In the genomic region with DNA sequence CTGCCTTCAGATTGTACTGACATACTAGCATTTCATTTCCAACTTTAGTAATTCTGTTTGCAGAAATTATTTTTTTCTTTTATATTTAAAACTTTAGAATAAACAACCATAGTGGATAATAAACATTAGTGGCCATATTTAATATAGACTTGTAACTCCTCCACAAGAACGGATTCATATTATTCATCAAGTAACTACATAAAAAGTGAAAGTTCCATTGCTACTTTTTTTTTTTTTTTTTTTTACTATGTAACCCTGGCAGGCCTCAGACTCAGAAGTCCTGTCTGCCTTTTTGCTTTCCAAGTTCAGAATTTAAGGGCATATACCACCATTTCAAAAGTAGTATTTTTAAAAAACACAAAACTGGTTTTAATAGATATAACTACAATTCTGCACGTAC, we compare ENCODE assay signal across 11 mouse cellular contexts. TPM values are rescaled to one million over a fixed set of nuclear protein-coding genes. Genes with fewer than 3 reads are reported as not detected.
DNase-seq lines count a peak whose midpoint lies in the region; ATAC-seq and TF ChIP-seq lines count a peak whose summit lies in the region.
"Had no signal": no experiment of that assay in that cellular context is flagged by ENCODE, and none has a peak within 500 bp of the region (broad histone marks: within the 10 kb centered on the region; RNA-seq: fewer than 3 reads in every experiment).

No protein-coding gene starts in this region.

- intact Hi-C loops in left cerebral cortex, postnatal 10 days (cut with DNase I), result loop anchor here (5.0 kb wide), 1 partner anchor 72 kb away; no protein-coding TSS in a partner anchor
- intact Hi-C loops in gastrocnemius, postnatal 36 days (cut with DNase I), result loop anchor here (10.0 kb wide), 2 partner anchors 60 to 140 kb away; no protein-coding TSS in a partner anchor

- H3K4me1 ChIP-seq in midbrain, embryonic 10.5 days, result peaks cover 31% of the 10 kb centered on the region
- peaks cover 8% of the 10 kb centered on the region for H3K4me1 ChIP-seq in midbrain, embryonic 11.5 days (ENCODE audit: control insufficient read depth, insufficient read depth, low read length)
- 0 out of 2 replicates have a peak, but pooled peaks cover 6% of the 10 kb centered on the region for H3K4me1 ChIP-seq in embryonic fibroblast, embryonic 13.5 days (ENCODE audit: control insufficient read depth, insufficient read depth, low read length)
- H3K4me1 ChIP-seq in hindbrain, postnatal 0 days (ENCODE audit: insufficient read depth, low read length), result no peaks in the 10 kb centered on the region
- peaks cover 14% of the 10 kb centered on the region for H3K4me1 ChIP-seq in neural tube, embryonic 15.5 days

- 96% methylated on average over 2 of the region's 2 CpGs for WGBS in midbrain, embryonic 10.5 days
- 96% methylated on average over 2 of the region's 2 CpGs for WGBS in midbrain, embryonic 11.5 days
- 77% methylated on average over 2 of the region's 2 CpGs for WGBS in hindbrain, postnatal 0 days
- 83% methylated on average over 2 of the region's 2 CpGs for WGBS in neural tube, embryonic 15.5 days

- no peak for ATAC-seq in midbrain, embryonic 11.5 days (ENCODE audit: low FRiP score)
- no peak for ATAC-seq in hindbrain, postnatal 0 days
- ATAC-seq in neural tube, embryonic 15.5 days (ENCODE audit: low FRiP score), result no peak

- no peak for TF ChIP-seq CTCF in embryonic fibroblast, embryonic 13.5 days (IDR thresholded peaks at IDR 0.05; ENCODE audit: borderline replicate concordance, insufficient read depth, low read length)
- no peak for TF ChIP-seq CTCF in hindbrain, postnatal 0 days (IDR thresholded peaks at IDR 0.05; ENCODE audit: low read depth)

- H3K4me2 ChIP-seq in midbrain, embryonic 11.5 days, result no peak overlapping the region
- H3K4me2 ChIP-seq in hindbrain, postnatal 0 days (ENCODE audit: low read depth, low read length), result peak overlapping the region; percentile 60
- peak overlapping the region; percentile 57 for H3K4me2 ChIP-seq in neural tube, embryonic 15.5 days

- H3K9me3 ChIP-seq in midbrain, embryonic 10.5 days (replicated peaks), result no peaks in the 10 kb centered on the region
- no peaks in the 10 kb centered on the region for H3K9me3 ChIP-seq in midbrain, embryonic 11.5 days (ENCODE audit: control insufficient read depth, low read length)
- no peaks in the 10 kb centered on the region for H3K9me3 ChIP-seq in hindbrain, postnatal 0 days (ENCODE audit: low read length)
- H3K9me3 ChIP-seq in neural tube, embryonic 15.5 days (replicated peaks), result no peaks in the 10 kb centered on the region
- H3K9me3 ChIP-seq: liver, embryonic 15.5 days had no signal

- no peaks in the 10 kb centered on the region for H3K27me3 ChIP-seq in midbrain, embryonic 10.5 days (ENCODE audit: low read depth, poor library complexity, severe bottlenecking)
- no peaks in the 10 kb centered on the region for H3K27me3 ChIP-seq in midbrain, embryonic 11.5 days (ENCODE audit: control insufficient read depth, insufficient read depth, low read length)
- no peaks in the 10 kb centered on the region for H3K27me3 ChIP-seq in hindbrain, postnatal 0 days (ENCODE audit: insufficient read depth, low read length)
- no peaks in the 10 kb centered on the region for H3K27me3 ChIP-seq in neural tube, embryonic 15.5 days (replicated peaks)

- no peak overlapping the region for H3K27ac ChIP-seq in midbrain, embryonic 10.5 days (replicated peaks)
- H3K27ac ChIP-seq in midbrain, embryonic 11.5 days (ENCODE audit: low read depth, low read length), result no peak overlapping the region
- H3K27ac ChIP-seq in embryonic fibroblast, embryonic 13.5 days (ENCODE audit: insufficient read depth, low read length), result no peak overlapping the region
- H3K27ac ChIP-seq in hindbrain, postnatal 0 days, result no peak overlapping the region
- H3K27ac ChIP-seq in neural tube, embryonic 15.5 days (replicated peaks), result no peak overlapping the region
- H3K27ac ChIP-seq: liver, embryonic 15.5 days had no signal

- H3K9ac ChIP-seq in midbrain, embryonic 11.5 days (ENCODE audit: low read length), result no peak overlapping the region
- no peak overlapping the region for H3K9ac ChIP-seq in hindbrain, postnatal 0 days (replicated peaks; ENCODE audit: low read length)
- H3K9ac ChIP-seq in neural tube, embryonic 15.5 days (replicated peaks), result no peak overlapping the region
- H3K9ac ChIP-seq: liver, embryonic 15.5 days had no signal

- H3K4me3 ChIP-seq in midbrain, embryonic 10.5 days, result peak overlapping the region; percentile 95; the same call in 1 of the 2 replicates
- no peak overlapping the region for H3K4me3 ChIP-seq in midbrain, embryonic 11.5 days (ENCODE audit: low read depth, low read length)
- H3K4me3 ChIP-seq in embryonic fibroblast, embryonic 13.5 days (ENCODE audit: insufficient read depth, low read length), result peak overlapping the region; percentile 20; the same call in 1 of the 2 replicates
- peak overlapping the region; percentile 93 for H3K4me3 ChIP-seq in hindbrain, postnatal 0 days (ENCODE audit: low read length)
- 0 out of 2 replicates have a peak overlapping the region, but pooled peaks have one; percentile 19 for H3K4me3 ChIP-seq in neural tube, embryonic 15.5 days (replicated peaks)
- H3K4me3 ChIP-seq: liver, embryonic 15.5 days had no signal

- TF ChIP-seq POLR2A in embryonic fibroblast, embryonic 13.5 days (IDR thresholded peaks at IDR 0.05; ENCODE audit: low read depth, low read length), result no peak

- peaks cover 10% of the 10 kb centered on the region for H3K36me3 ChIP-seq in midbrain, embryonic 10.5 days
- H3K36me3 ChIP-seq in midbrain, embryonic 11.5 days (ENCODE audit: control insufficient read depth, insufficient read depth, low read length), result no peaks in the 10 kb centered on the region
- no peaks in the 10 kb centered on the region for H3K36me3 ChIP-seq in hindbrain, postnatal 0 days (ENCODE audit: insufficient read depth, low read length)
- H3K36me3 ChIP-seq in neural tube, embryonic 15.5 days, result no peaks in the 10 kb centered on the region
- H3K36me3 ChIP-seq: liver, embryonic 15.5 days had no signal

- DNase-seq in midbrain, embryonic 10.5 days (ENCODE audit: low spot score), result no peak
- DNase-seq in midbrain, embryonic 11.5 days (ENCODE audit: low spot score, missing footprints), result no peak
- DNase-seq in hindbrain, postnatal 0 days (ENCODE audit: low spot score), result no peak
- DNase-seq in left cerebral cortex, postnatal 10 days (ENCODE audit: extremely low spot score in 1 of 2, low spot score in 2 of 2), result no peak
- DNase-seq in gastrocnemius, postnatal 36 days, result no peak
- DNase-seq: adrenal gland, adult 8-10 months; kidney, adult 9 months; lung, postnatal 4 days had no signal

RNA-seq across cellular contexts. Expression of gene Rfx7, which starts 2.9 kb away (rescaled TPM):
- 14.8 and 15.4 TPM in 2 replicates for polyA plus RNA-seq in midbrain, embryonic 10.5 days (2016; fragmentation: Nextera tagmentation; extraction: Ambion mirVana)
- 24.9 and 27.6 TPM in 2 replicates for polyA plus RNA-seq in midbrain, embryonic 11.5 days (2014; fragmentation: Nextera tagmentation; extraction: Ambion mirVana)
- polyA plus RNA-seq in embryonic fibroblast, embryonic 13.5 days (2011; ENCODE audit: insufficient read length, low read depth, missing spikeins), result 32.9 and 33.6 TPM in 2 replicates
- total RNA-seq in hindbrain, postnatal 0 days (2014; rRNA removed), result 33.4 and 35.2 TPM in 2 replicates
- 11.9 and 12.5 TPM in 2 replicates for polyA plus RNA-seq in hindbrain, postnatal 0 days (2015; fragmentation: Nextera tagmentation; extraction: Ambion mirVana)
- 13.7 and 14.7 TPM in 2 replicates for polyA plus RNA-seq in neural tube, embryonic 15.5 days (2015; fragmentation: Nextera tagmentation; extraction: Ambion mirVana)
- total RNA-seq in left cerebral cortex, postnatal 10 days (2021), result 10 to 100 TPM; 35.0 to 37.4 TPM
- 10 to 100 TPM; 19.2 to 19.9 TPM for total RNA-seq in gastrocnemius, postnatal 36 days (2021)

RNA-seq across cellular contexts. Expression of gene Tex9, which starts 43.0 kb away (rescaled TPM):
- polyA plus RNA-seq in midbrain, embryonic 10.5 days (2016; fragmentation: Nextera tagmentation; extraction: Ambion mirVana), result 69.6 and 75.0 TPM in 2 replicates
- 61.7 and 64.0 TPM in 2 replicates for polyA plus RNA-seq in midbrain, embryonic 11.5 days (2014; fragmentation: Nextera tagmentation; extraction: Ambion mirVana)
- polyA plus RNA-seq in embryonic fibroblast, embryonic 13.5 days (2011; ENCODE audit: insufficient read length, low read depth, missing spikeins), result 13.4 and 15.6 TPM in 2 replicates
- 13.7 and 16.8 TPM in 2 replicates for total RNA-seq in hindbrain, postnatal 0 days (2014; rRNA removed)
- polyA plus RNA-seq in hindbrain, postnatal 0 days (2015; fragmentation: Nextera tagmentation; extraction: Ambion mirVana), result 41.9 and 44.8 TPM in 2 replicates
- 26.8 and 36.0 TPM in 2 replicates for polyA plus RNA-seq in neural tube, embryonic 15.5 days (2015; fragmentation: Nextera tagmentation; extraction: Ambion mirVana)
- total RNA-seq in left cerebral cortex, postnatal 10 days (2021), result 10 to 100 TPM; 12.5 to 13.2 TPM
- total RNA-seq in gastrocnemius, postnatal 36 days (2021), result 1 to 10 TPM; 1.1 to 1.9 TPM
